In the genomic region with DNA sequence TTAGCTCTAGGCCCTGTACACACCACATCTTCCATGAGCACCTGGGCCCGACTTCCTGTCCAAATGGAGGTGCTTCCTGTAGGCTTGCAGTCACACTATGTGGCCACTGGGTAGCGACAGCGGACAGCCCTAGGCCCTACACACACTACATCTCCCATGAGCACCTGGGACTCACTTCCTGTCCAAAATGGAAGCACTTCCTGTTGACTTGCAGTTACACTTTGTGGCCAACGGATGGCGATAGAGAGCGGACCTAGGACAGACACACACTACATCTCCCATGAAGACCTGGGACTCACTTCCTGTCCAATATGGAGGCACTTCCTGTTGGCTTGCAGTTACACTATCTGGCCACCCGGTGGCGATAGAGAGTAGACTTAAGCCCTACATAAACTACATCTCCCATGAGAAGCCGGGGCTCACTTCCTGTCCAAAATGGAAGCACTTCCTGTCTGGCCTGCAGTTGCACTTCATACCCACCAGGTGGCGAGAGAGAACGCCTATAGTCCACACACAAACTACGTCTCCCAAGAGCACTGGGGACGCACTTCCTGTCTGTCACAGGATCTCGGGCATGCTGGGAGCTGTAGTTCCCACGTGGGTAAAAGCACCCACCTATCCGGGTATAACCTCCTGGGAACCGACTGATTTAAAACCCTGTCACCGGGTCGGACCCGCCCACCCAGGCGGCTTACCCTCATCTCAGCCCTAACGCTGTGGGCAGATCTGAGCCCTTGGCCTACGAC, we compare ENCODE assay signal across 8 mouse cellular contexts.
DNase-seq lines count a peak whose midpoint lies in the region; ATAC-seq lines count a peak whose summit lies in the region.

No protein-coding gene starts in this region.

- DNase-seq in T-cell, adult 2 months (ENCODE audit: low spot score), result peak; percentile 93
- peak; percentile 93 for DNase-seq in cerebellum, postnatal 36 days
- DNase-seq in frontal cortex, postnatal 36 days (ENCODE audit: low spot score in 2 of 2), result peak; percentile 92 to 97
- peak; percentile 98 for DNase-seq in left cerebral cortex, adult 11 months (ENCODE audit: low spot score)
- DNase-seq in lung, postnatal 4 days, result peak; percentile 93 to 96
- DNase-seq in retina, postnatal 7 days (ENCODE audit: low read depth, low spot score), result peak; percentile 98
- DNase-seq in urinary bladder, adult 2 months (ENCODE audit: low spot score), result peak; percentile 69

- peak overlapping the region; percentile 35 for H3K4me3 ChIP-seq in hindbrain, embryonic 15.5 days

- WGBS in hindbrain, embryonic 15.5 days, result 6% methylated on average over 23 of the region's 23 CpGs

- peak; percentile 97 for ATAC-seq in hindbrain, embryonic 15.5 days (ENCODE audit: low FRiP score, low read depth)

- no peaks in the 10 kb centered on the region for H3K27me3 ChIP-seq in hindbrain, embryonic 15.5 days

- no peaks in the 10 kb centered on the region for H3K9me3 ChIP-seq in hindbrain, embryonic 15.5 days

- H3K4me1 ChIP-seq in hindbrain, embryonic 15.5 days (replicated peaks), result no peaks in the 10 kb centered on the region

- no peaks in the 10 kb centered on the region for H3K36me3 ChIP-seq in hindbrain, embryonic 15.5 days

- H3K4me2 ChIP-seq in hindbrain, embryonic 15.5 days, result peak overlapping the region; percentile 46

- no peak overlapping the region for H3K9ac ChIP-seq in hindbrain, embryonic 15.5 days

- H3K27ac ChIP-seq in hindbrain, embryonic 15.5 days (replicated peaks), result no peak overlapping the region
